8 mouse cellular contexts compared by ENCODE assay signal in the genomic region with DNA sequence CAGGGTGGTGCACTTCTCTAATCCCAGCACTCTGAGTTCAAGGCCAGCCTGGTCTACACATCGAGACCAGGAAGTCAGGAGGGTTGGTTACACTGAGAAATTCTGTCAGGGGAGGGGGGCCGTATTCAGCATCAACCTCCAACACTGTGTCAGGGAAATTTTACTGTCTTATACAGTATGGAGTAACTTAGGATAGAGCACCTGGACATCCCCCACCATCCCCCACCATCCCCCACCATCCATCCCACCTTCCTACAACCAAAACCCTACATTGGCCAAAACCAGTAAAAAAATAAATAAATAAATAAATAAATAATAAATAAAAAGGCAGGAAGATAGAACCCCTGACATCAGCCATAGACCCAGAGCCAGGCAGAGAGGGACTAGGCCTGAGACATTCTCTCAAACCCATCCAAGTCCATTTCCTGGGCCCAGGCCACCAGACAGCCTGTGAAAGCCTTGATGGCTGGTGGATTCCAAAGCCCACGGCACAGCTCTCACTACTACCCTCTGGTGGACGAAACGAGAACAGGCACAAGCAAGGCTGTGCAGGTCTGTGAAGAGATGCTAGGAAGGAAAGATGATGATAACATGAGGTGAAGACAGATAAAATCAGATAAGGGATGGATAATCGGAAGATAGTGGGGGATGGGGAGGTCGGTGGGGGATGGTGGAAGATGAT. TPM values are rescaled to one million over a fixed set of nuclear protein-coding genes. Genes with fewer than 3 reads are reported as not detected.
DNase-seq lines count a peak whose midpoint lies in the region; ATAC-seq lines count a peak whose summit lies in the region.

No protein-coding gene starts in this region.

- H3K9ac ChIP-seq in kidney, embryonic 15.5 days: no peak overlapping the region
- no peak overlapping the region for H3K9ac ChIP-seq in liver, embryonic 13.5 days
- H3K9ac ChIP-seq in neural tube, embryonic 14.5 days (replicated peaks; ENCODE audit: low read depth, low read length): no peak overlapping the region

- 33% methylated on average over 7 of the region's 7 CpGs for WGBS in kidney, embryonic 15.5 days
- 18% methylated on average over 7 of the region's 7 CpGs for WGBS in liver, embryonic 13.5 days (ENCODE audit: insufficient replicate concordance)
- 34% methylated on average over 7 of the region's 7 CpGs for WGBS in neural tube, embryonic 14.5 days

- peak; percentile 67 to 68 for DNase-seq in adrenal gland, adult 18-20 months (ENCODE audit: low spot score in 2 of 2)
- DNase-seq in embryo, embryonic 10.5 days (ENCODE audit: low spot score): peak; percentile 90
- DNase-seq in liver, embryonic 13.5 days: peak; percentile 26
- peak; percentile 24 to 66 for DNase-seq in thymus, postnatal 10 days (ENCODE audit: low spot score in 2 of 2)

- no peak overlapping the region for H3K4me2 ChIP-seq in kidney, embryonic 15.5 days
- no peak overlapping the region for H3K4me2 ChIP-seq in liver, embryonic 13.5 days
- H3K4me2 ChIP-seq in neural tube, embryonic 14.5 days (ENCODE audit: low read depth, low read length): no peak overlapping the region

- peak; percentile 79 for ATAC-seq in CD4-positive, CD25-positive, alpha-beta regulatory T cell, adult 4 months
- peak; percentile 94 for ATAC-seq in granulocyte monocyte progenitor cell, adult 5-6 weeks (replicated peaks; ENCODE audit: poor library complexity, severe bottlenecking)
- peak; percentile 27; the same call in 1 of the 2 replicates for ATAC-seq in kidney, embryonic 15.5 days (replicated peaks; ENCODE audit: low FRiP score)
- no peak for ATAC-seq in liver, embryonic 13.5 days (ENCODE audit: low read depth)
- ATAC-seq in neural tube, embryonic 14.5 days (ENCODE audit: low read depth): peak; percentile 54

- H3K4me3 ChIP-seq in kidney, embryonic 15.5 days (replicated peaks): no peak overlapping the region
- H3K4me3 ChIP-seq in liver, embryonic 13.5 days (replicated peaks): no peak overlapping the region
- no peak overlapping the region for H3K4me3 ChIP-seq in neural tube, embryonic 14.5 days (ENCODE audit: low read depth, low read length)

- no peaks in the 10 kb centered on the region for H3K36me3 ChIP-seq in kidney, embryonic 15.5 days
- no peaks in the 10 kb centered on the region for H3K36me3 ChIP-seq in liver, embryonic 13.5 days
- no peaks in the 10 kb centered on the region for H3K36me3 ChIP-seq in neural tube, embryonic 14.5 days (ENCODE audit: control insufficient read depth, insufficient read depth, low read length)

- H3K27me3 ChIP-seq in kidney, embryonic 15.5 days: peaks cover 9% of the 10 kb centered on the region
- peaks cover 17% of the 10 kb centered on the region for H3K27me3 ChIP-seq in liver, embryonic 13.5 days
- no peaks in the 10 kb centered on the region for H3K27me3 ChIP-seq in neural tube, embryonic 14.5 days (ENCODE audit: control insufficient read depth, insufficient read depth, low read length)

- no peaks in the 10 kb centered on the region for H3K9me3 ChIP-seq in kidney, embryonic 15.5 days (replicated peaks)
- H3K9me3 ChIP-seq in liver, embryonic 13.5 days (replicated peaks): no peaks in the 10 kb centered on the region
- no peaks in the 10 kb centered on the region for H3K9me3 ChIP-seq in neural tube, embryonic 14.5 days (ENCODE audit: control insufficient read depth, low read length)

- H3K27ac ChIP-seq in kidney, embryonic 15.5 days: no peak overlapping the region
- H3K27ac ChIP-seq in liver, embryonic 13.5 days: no peak overlapping the region
- no peak overlapping the region for H3K27ac ChIP-seq in neural tube, embryonic 14.5 days (ENCODE audit: low read depth, low read length)

- no peaks in the 10 kb centered on the region for H3K4me1 ChIP-seq in kidney, embryonic 15.5 days
- H3K4me1 ChIP-seq in liver, embryonic 13.5 days (replicated peaks): no peaks in the 10 kb centered on the region
- H3K4me1 ChIP-seq in neural tube, embryonic 14.5 days (ENCODE audit: control insufficient read depth, insufficient read depth, low read length): no peaks in the 10 kb centered on the region

RNA-seq across cellular contexts. Expression of a gene that starts 3.7 kb away (rescaled TPM):
- not detected for polyA plus RNA-seq in CD4-positive, CD25-positive, alpha-beta regulatory T cell, adult 4 months (2017; shearing (Covaris generic))
- not detected for total RNA-seq in adrenal gland, adult 18-20 months (2021)
- not detected in 2 replicates for total RNA-seq in granulocyte monocyte progenitor cell, adult 5-6 weeks (2014; fragmentation: Nextera tagmentation)
- total RNA-seq in granulocyte monocyte progenitor cell, adult 5-6 weeks (2017): not detected in 2 replicates
- not detected in 2 replicates for polyA plus RNA-seq in kidney, embryonic 15.5 days (2015; fragmentation: Nextera tagmentation; extraction: Ambion mirVana)
- not detected in 2 replicates for polyA plus RNA-seq in liver, embryonic 13.5 days (2015; fragmentation: Nextera tagmentation; extraction: Ambion mirVana)
- polyA plus RNA-seq in neural tube, embryonic 14.5 days (2014; fragmentation: Nextera tagmentation; extraction: Ambion mirVana): not detected in 2 replicates

RNA-seq across cellular contexts. Expression of a gene that starts 11.5 kb away (rescaled TPM):
- not detected for polyA plus RNA-seq in CD4-positive, CD25-positive, alpha-beta regulatory T cell, adult 4 months (2017; shearing (Covaris generic))
- 1 to 10 TPM; 3.3 to 5.9 TPM for total RNA-seq in adrenal gland, adult 18-20 months (2021)
- total RNA-seq in granulocyte monocyte progenitor cell, adult 5-6 weeks (2014; fragmentation: Nextera tagmentation): not detected in 2 replicates
- total RNA-seq in granulocyte monocyte progenitor cell, adult 5-6 weeks (2017): not detected in 2 replicates
- polyA plus RNA-seq in kidney, embryonic 15.5 days (2015; fragmentation: Nextera tagmentation; extraction: Ambion mirVana): 10.4 and 12.2 TPM in 2 replicates
- 0.28 and 0.29 TPM in 2 replicates for polyA plus RNA-seq in liver, embryonic 13.5 days (2015; fragmentation: Nextera tagmentation; extraction: Ambion mirVana)
- polyA plus RNA-seq in neural tube, embryonic 14.5 days (2014; fragmentation: Nextera tagmentation; extraction: Ambion mirVana): 16.7 and 22.8 TPM in 2 replicates

RNA-seq across cellular contexts. Expression of a gene that starts 15.1 kb away (rescaled TPM):
- polyA plus RNA-seq in CD4-positive, CD25-positive, alpha-beta regulatory T cell, adult 4 months (2017; shearing (Covaris generic)): under 1 TPM; 0.23 to 0.73 TPM
- not detected for total RNA-seq in adrenal gland, adult 18-20 months (2021)
- not detected in 2 replicates for total RNA-seq in granulocyte monocyte progenitor cell, adult 5-6 weeks (2014; fragmentation: Nextera tagmentation)
- not detected in 2 replicates for total RNA-seq in granulocyte monocyte progenitor cell, adult 5-6 weeks (2017)
- 2.7 and 2.8 TPM in 2 replicates for polyA plus RNA-seq in kidney, embryonic 15.5 days (2015; fragmentation: Nextera tagmentation; extraction: Ambion mirVana)
- polyA plus RNA-seq in liver, embryonic 13.5 days (2015; fragmentation: Nextera tagmentation; extraction: Ambion mirVana): 0.24 and 0.27 TPM in 2 replicates
- 0.82 and 1.2 TPM in 2 replicates for polyA plus RNA-seq in neural tube, embryonic 14.5 days (2014; fragmentation: Nextera tagmentation; extraction: Ambion mirVana)

RNA-seq across cellular contexts. Expression of a gene that starts 20.0 kb away (rescaled TPM):
- 10 to 100 TPM; 16.6 to 19.5 TPM for polyA plus RNA-seq in CD4-positive, CD25-positive, alpha-beta regulatory T cell, adult 4 months (2017; shearing (Covaris generic))
- 10 to 100 TPM; 29.6 to 34.4 TPM for total RNA-seq in adrenal gland, adult 18-20 months (2021)
- total RNA-seq in granulocyte monocyte progenitor cell, adult 5-6 weeks (2014; fragmentation: Nextera tagmentation): 7.4 and 9.7 TPM in 2 replicates
- total RNA-seq in granulocyte monocyte progenitor cell, adult 5-6 weeks (2017): 8.1 and 14.6 TPM in 2 replicates
- 71.2 and 81.4 TPM in 2 replicates for polyA plus RNA-seq in kidney, embryonic 15.5 days (2015; fragmentation: Nextera tagmentation; extraction: Ambion mirVana)
- polyA plus RNA-seq in liver, embryonic 13.5 days (2015; fragmentation: Nextera tagmentation; extraction: Ambion mirVana): 25.3 and 27.5 TPM in 2 replicates
- polyA plus RNA-seq in neural tube, embryonic 14.5 days (2014; fragmentation: Nextera tagmentation; extraction: Ambion mirVana): 104 and 118 TPM in 2 replicates

RNA-seq across cellular contexts. Expression of a gene that starts 32.8 kb away (rescaled TPM):
- 10 to 100 TPM; 20.8 to 27.3 TPM for polyA plus RNA-seq in CD4-positive, CD25-positive, alpha-beta regulatory T cell, adult 4 months (2017; shearing (Covaris generic))
- 100 to 1,000 TPM in 1 of 2 experiments, 10 to 100 TPM in 1; 87.6 to 120 TPM for total RNA-seq in adrenal gland, adult 18-20 months (2021)
- total RNA-seq in granulocyte monocyte progenitor cell, adult 5-6 weeks (2014; fragmentation: Nextera tagmentation): 110 and 115 TPM in 2 replicates
- 98.7 and 142 TPM in 2 replicates for total RNA-seq in granulocyte monocyte progenitor cell, adult 5-6 weeks (2017)
- polyA plus RNA-seq in kidney, embryonic 15.5 days (2015; fragmentation: Nextera tagmentation; extraction: Ambion mirVana): 88.4 and 100 TPM in 2 replicates
- 164 and 166 TPM in 2 replicates for polyA plus RNA-seq in liver, embryonic 13.5 days (2015; fragmentation: Nextera tagmentation; extraction: Ambion mirVana)
- polyA plus RNA-seq in neural tube, embryonic 14.5 days (2014; fragmentation: Nextera tagmentation; extraction: Ambion mirVana): 69.7 and 74.6 TPM in 2 replicates

Comparison
In these comparisons a context has a peak if more than half of its experiments do, and no peak if none do; other contexts are left out.
1. DNase-seq: peak in every context shown above with its lines; median percentile 90 in embryo, embryonic 10.5 days; 68 in adrenal gland, adult 18-20 months; 45 in thymus, postnatal 10 days; 26 in liver, embryonic 13.5 days.